Mouse (Mus musculus) right cerebral cortex, postnatal 36 days (tissue): ENCODE data around the gene Gm1113.

ENCODE experiments used
- DNase-seq, 2 experiments: peaks; one replicate each; pipeline ENCODE4 v3.0.0; 2022; ENCODE audit warnings: low spot score in 2 of 2, mixed read lengths in 1 of 2

Gm1113 gene

DNA sequence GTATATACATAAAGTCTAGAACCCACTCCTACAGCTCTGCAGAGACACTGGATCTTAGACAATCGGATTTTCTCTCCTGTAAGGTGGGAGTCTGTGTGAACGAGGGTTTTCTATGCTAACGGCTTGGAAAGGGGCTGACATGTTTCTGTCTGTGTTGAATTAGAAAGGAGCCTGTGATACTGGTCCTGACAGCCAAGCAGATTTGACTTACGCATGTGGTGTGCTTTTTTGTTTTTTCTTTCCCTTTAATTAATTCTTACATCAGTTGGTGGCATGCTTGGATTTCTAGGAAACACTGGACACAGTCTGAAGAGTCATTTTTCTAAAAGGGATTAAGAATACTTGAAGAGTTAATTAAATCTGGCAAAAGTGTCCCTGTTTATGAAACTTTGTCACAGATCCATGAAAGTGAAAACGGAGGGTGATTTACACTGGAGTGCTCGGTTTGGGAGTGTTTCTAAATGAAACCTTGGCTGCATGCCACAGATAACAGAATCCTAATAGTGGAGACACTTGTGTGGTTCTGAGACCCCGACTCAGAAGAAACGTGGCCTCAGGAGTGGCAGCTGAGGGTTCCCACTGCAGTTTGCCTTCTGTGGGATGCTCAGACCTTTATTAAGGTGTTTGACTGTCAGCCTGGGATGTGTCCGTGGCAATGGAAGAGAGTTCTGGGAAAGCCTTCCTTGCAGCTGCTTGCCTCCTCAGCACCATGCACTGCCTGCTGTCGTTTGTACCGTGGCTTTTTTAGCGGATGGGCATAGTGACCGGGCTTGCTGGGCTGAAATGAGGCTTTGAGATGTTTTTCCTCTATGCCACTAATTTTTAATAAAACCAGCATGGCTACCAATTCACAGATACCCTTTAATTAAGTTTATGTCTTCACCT lies 35.8 kb downstream of the Gm1113 start:
- no peak for DNase-seq

DNA sequence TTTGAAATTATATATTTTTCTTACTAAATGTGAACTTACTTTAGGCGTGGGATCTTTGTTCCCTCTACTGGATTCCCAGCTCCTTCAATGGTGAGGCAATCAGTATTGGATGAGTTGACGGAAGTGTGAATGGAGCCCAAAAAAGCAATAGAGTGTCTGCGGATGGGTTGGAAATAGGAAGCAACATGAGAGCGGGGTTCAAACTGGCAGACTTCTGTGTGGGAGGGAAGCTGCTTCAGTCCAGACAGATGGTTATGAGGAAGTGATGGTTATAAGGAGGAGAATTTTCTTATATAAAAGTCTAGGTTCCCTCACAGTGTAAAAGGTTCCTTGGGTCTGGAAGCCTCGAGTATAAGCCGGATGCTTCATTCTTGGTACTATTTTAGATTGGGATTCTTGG lies 38.6 kb downstream of the Gm1113 start:
- peak in 1 of 2 experiments; percentile 39 for DNase-seq

DNA sequence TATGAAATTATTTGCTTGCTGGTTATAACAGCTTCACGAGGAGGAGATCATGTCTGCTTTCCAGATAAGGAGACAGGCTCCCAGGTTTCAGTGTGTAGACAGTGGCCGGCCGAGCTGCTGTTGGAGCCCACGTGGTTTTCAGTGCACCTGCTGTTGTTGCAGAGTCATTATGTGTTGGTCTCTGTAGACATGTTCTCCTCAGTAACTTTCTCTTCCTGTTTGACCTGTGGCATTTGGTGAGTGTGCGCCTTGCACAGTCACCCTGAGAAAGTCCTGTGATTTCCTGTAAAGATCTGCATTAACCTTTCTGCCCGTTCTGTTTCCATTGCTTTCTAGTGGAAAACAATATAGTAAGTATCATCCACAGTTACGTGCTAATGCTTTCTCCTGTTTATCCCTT lies 42.7 kb downstream of the Gm1113 start:
- DNase-seq, result no peak

DNA sequence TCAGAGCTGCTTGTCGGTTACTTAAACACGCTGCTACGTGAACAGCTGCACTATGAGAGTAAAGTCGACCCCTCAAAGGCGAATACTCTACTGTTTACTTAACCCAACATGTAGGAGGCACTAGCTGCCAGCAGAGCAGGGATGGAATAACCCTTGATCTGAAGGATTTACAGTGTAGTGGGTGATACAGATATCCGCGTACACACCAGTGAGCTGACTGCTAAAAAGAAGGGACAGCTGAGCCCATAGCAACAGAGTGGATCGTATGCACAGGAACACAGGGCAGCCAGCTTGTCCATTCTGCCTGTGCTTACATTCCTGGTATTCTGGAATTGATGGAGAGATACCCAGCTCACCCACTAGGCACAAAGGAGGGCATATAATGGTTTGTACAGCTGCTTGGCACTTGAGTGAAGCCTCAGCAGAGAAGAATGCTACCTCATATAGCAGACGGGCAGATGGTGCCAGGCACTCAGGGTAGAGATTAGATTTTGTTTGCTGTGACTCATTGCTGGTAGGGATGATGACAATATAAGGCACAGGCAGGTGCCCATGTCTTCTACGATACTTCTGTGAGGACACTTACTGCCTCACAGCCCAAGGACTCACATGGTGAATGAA lies 43.9 kb downstream of the Gm1113 start:
- DNase-seq, result no peak

DNA sequence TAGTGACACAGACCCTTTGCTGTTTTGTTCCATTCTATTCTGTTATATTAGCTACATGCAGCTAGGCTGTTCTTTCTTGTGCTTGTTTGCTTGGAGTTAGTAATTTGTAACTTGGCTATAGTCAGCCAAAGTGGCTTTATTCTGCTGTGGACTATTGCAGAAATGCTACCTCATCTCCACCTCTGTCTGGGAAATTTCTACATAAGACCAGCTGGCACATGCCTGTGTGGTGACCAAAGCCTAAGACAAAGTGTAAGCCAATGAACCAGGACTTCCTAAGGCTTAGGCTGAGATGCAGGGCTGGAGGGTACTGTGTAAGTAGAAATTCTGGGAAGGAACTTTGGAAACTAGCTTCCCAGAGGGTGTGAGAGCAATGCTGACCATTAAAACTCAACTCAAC lies 49.2 kb downstream of the Gm1113 start:
- no peak for DNase-seq

DNA sequence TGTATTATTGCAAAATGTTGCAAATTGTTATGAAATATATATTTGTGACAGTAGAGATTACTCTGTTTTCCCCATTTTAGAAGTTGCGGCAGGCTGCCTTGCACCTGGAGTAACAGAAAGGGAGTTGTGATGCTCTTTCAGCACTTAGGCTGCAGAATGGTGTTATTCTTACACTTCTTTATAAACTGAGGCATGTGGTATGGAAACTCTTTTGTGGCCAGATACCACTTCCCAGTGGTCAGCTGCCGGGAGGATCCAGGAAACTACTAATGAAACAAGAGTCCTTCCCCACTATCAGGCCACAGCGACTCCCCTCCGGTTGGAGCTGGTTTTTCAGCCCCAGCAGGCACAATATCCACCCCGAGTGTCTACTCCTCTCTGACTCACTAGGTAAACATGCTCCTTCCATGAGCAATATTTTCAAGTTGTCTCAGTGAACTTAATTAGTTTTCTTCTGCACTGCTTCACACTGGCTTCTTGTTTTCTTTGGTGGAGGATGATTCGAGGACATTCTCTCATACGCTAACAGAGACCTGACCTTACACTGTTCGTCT lies 50.7 kb downstream of the Gm1113 start:
- DNase-seq, result no peak

DNA sequence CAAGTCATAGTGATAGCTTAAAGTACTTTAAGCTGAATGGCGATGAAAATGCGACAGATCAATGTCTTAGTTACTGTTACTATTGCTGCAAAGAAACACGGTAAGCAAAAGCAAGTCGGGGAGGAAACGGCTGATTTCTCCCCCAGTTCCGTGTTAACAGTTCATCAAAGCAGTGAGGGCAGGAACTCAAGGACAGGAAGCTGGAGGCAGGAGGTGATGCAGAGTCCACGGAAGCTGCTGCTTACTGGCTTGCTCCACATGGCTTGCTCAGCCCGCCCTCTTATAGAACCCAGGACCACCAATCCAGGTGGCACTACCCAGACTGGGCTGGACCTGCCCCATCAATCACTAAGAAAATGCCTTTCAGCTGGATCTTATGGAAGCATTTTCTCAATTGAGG lies 58.5 kb downstream of the Gm1113 start:
- no peak for DNase-seq
